Mouse (Mus musculus) G1E (cell line): ENCODE results near the gene Fam160a1.

Experiments
- CTCF ChIP-seq: IDR thresholded peaks from 2 replicates; pipeline ENCODE4 v1.5.1; 2012; ENCODE audit warnings: low read depth, low read length, inconsistent platforms, mixed read lengths
- GATA1 ChIP-seq: IDR thresholded peaks from 2 replicates; pipeline ENCODE4 v1.6.1; 2012; ENCODE audit warnings: borderline replicate concordance, low read length, inconsistent platforms, mixed read lengths
- GATA2 ChIP-seq: IDR thresholded peaks from 2 replicates; pipeline ENCODE4 v1.6.1; 2012; ENCODE audit warnings: low read depth, low read length, inconsistent platforms, borderline replicate concordance
- POLR2AphosphoS5 ChIP-seq: IDR thresholded peaks from 2 replicates; pipeline ENCODE4 v1.6.1; 2012; ENCODE audit warnings: low read depth, low read length, inconsistent platforms; ENCODE audit not compliant: insufficient replicate concordance
- TAL1 ChIP-seq: conservative IDR thresholded peaks from 2 replicates; pipeline ENCODE4 v1.6.1; 2012; ENCODE audit warnings: low read depth, low read length, inconsistent platforms, mixed read lengths

- TF ChIP-seq CTCF (no peak), TAL1 (no peak), POLR2AphosphoS5 (no peak), GATA1 (no peak), GATA2 (no peak)
These were observed 175.3 kb downstream of the Fam160a1 start for GRCm38 (mm10) chr3:85641751-85642150.
